Mouse (Mus musculus) thymus, postnatal 4 days (tissue): ENCODE data around the gene Uroc1.

ENCODE experiments used
- DNase-seq: peaks from one replicate; pipeline ENCODE4 v3.0.0; 2021

The Uroc1 gene

GRCm38 (mm10) chr6:90332561-90333425, at the start of gene Uroc1:
TSS of gene Uroc1 (plus strand) at chr6:90333284.
- DNase-seq: no peak

GRCm38 (mm10) chr6:90288265-90288664, 44.8 kb upstream of the Uroc1 start:
- no peak for DNase-seq

GRCm38 (mm10) chr6:90300919-90301318, 32.2 kb upstream of the Uroc1 start, which contains the start of gene BC048671:
TSS of gene BC048671 (plus strand) at chr6:90301219.
- no peak for DNase-seq

DNA sequence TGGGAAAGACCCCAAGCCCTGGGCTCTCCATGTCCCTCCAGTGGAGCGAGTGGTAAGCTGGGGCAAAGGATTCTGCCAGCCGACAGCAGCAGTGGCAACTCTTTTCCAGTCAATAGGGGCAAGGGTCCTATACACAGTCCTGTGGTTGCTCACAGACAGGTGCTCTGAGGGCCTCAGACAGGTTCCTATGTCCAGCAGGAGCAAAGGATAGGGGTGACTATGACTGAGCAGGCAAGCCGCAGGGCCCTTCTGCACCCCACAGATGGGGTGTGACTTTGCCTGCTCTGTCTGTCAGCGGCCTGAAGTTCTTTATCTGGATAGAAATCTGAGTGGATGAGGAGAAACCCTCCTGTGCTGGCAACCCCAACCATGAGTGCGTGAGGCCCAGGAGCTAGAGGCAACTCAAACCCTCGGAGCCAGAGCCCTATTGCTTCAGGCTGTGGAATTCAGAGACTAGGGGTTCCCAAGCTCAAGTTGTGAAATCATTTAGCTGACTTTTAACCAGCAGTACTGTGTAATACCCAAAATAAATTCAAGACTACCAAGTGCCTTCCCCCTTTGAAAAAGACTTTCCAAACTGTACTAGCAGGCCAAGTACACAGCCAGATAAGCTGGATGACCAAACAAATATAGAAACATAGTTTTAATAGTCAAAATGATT, 26.6 kb upstream of the Uroc1 start:
- DNase-seq: no peak

DNA sequence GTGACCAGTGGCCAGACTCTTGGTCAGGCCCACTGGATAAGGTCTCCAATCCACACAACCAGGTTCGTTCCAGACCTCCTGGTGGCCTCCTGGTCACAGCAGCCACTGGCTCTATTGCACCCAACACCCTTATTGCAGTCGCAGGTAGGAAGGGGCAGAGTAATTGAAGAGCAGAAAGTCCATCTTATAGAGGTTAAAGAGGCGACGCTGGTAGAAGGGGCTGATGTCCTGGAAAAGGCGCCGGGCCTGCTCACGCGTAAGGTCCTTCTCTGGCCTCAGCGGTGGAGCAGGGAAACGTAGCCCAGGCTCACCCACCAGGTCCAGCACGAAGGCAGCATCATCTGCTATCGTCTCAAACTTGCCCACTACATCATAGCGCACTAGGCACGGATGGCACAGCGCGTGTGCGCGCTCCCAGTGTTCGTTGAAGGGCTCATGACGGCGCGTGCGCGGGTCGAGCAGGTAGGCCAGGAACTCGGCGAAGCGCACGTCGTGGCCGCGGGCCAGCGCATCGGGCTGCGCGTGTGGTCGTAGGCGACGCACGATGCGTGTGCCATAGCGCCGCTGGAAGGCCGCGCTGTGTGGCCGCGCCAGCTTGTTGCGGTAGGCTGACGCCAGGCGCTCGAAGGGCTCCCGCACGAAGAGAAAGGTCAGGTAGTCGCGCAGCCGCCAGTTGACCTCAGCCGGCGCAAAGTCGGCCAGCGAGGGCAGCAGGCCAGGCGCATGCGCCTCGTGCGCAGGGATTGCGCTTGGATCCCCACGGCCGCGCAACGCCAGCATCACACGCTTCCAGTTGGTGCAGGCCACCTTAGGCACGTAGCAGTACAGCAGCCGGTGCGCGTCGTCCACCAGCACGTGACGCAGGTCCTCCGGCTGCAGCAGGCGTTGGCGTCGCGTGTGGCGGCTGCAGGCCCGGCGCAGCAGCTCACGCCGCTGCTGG, 24.0 kb upstream of the Uroc1 start:
- DNase-seq: no peak

DNA sequence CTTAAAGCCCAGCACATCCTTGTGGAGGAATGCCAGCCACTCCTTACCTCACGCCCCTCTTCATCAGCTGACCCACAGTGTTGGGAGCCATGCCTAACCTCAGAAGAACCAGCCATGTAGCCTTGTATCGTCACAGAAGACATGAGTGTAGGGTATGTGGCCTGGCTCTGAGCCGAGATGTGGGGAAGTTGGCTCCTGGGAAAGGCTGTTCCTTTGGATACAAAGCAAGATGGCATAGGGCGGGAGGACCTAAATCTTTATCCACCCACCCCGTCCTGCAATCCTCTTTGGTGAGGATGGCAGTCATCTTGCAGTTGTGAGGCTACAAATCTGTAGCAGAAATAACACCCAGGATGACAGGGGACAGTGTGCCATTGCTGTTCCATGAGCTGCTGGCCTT, 17.1 kb upstream of the Uroc1 start:
- DNase-seq: no peak

- no peak for DNase-seq
Measured at GRCm38 (mm10) chr6:90317510-90318258, 15.4 kb upstream of the Uroc1 start.

DNA sequence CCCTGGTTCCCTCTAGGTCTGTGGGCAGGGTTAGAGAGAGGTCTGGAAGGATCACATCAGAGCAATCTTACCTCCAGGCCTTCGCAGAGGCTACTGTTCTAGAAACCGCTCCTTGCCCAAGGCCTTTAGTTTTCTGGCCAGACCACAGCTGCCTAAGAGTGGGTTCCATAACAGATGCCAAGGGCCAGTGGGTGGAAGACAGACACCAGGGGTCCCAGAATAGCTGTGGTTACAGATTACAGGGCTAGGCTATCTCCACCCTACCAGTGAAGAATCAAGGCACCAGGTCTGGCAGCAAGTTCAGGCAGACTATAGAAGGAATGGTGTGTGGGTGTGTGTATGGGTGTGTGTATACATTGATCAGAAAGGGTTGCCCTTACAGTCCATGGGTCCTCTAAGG, 14.1 kb upstream of the Uroc1 start:
- DNase-seq: no peak

DNA sequence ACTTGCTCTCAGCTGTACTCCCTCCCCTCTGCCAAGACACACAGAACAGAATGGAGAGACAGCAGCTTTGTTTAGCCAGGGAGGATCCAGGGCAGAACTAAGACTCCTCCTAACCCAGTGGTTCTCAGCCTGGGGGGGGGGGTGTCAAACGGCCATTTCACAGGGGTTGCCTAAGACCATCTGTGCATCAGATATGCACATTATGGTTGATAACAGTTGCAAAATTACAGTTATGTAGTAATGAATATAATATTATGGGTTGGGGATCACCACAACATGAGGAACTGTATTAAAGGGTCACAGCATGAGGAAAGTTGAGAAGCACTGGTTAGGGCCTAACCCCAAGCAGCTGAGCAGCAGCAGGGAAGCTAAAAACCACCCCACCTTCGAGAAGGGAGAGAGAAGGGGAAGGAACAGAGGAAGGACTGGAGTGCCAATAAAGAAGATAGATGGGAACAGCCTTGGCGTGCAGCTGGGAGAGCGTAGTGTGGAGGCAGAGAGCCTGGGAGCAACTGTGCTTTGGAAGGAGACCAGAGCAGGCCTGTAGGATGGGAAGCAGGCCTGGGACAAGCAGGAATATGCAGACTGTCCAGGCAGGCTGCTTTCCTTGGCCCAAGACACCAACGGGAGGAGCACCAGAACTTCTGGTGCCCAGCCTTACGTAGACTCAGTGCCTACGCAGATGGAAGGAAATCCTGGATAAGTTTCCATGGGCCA, 13.5 kb upstream of the Uroc1 start:
- DNase-seq: no peak

DNA sequence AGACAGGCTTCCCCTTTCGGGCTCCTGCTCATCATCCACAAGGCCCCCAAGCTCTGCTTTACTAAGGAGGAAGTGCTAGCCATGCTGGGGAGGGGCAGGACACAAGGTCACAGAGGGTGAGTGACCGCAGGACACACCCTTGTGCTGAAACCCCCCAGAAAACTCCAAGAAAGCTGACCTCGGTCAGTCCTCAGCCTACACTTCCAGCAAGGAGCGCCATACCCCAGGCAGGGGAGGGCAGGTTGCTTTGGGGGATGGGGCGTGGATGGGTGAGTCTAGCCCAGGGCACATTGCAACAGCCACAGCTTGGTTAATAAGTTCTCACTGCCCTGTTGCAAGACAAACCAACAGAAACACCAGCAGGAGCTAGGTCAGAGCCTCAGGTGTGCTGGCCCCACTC, 12.7 kb upstream of the Uroc1 start:
- no peak for DNase-seq

- DNase-seq: no peak
Measured at GRCm38 (mm10) chr6:90321811-90322210, 11.3 kb upstream of the Uroc1 start.

- no peak for DNase-seq
Measured at GRCm38 (mm10) chr6:90324026-90324425, 9.1 kb upstream of the Uroc1 start.

- no peak for DNase-seq
Measured at GRCm38 (mm10) chr6:90324463-90324862, 8.6 kb upstream of the Uroc1 start.

GRCm38 (mm10) chr6:90324991-90325390, 8.1 kb upstream of the Uroc1 start, which contains the start of gene Chst13:
TSS of gene Chst13 (minus strand) at chr6:90325185.
- peak; percentile 14 for DNase-seq

DNA sequence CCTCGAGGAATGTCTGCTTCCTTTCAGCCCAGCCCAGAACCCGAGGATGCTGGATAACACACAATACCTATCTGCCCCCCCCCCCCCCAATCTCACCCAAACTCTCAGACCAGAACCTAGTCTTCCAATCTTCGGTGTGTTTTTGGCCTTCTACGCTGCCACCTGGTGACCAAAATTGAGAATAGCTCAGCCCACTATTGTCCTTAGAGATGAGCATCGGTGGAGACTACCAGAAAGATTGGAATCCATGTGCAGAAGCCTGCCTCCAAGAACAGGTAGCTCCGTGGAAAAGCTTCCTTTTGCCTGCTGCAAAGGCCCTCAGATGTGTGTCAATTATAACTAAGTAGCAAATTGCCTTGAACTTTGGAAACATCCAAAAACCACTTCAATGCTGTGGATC, 5.4 kb upstream of the Uroc1 start:
- DNase-seq: no peak

GRCm38 (mm10) chr6:90329953-90330352, 3.1 kb upstream of the Uroc1 start:
- DNase-seq: no peak

DNA sequence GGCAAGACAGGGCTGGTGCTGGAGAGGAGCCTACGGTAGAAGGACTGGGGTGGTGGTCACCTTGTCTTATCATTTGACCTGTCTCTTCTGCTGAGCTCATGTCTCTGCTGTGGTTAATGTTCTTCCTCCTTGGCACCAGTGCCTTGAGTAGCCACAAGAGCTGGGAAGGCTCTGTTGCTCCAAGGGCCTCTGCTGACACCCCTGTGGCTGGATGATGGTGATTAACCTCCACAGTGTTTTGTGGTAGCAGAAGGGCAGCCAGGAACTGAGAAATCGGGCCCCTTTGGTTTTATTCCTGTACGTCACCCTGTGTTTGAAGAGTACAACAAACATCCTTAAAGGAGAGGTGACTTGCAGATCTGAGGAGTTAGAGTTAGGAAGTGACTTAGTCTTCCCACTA, 1.2 kb downstream of the Uroc1 start:
- no peak for DNase-seq

- DNase-seq: no peak
Measured at GRCm38 (mm10) chr6:90342343-90342742, 9.3 kb downstream of the Uroc1 start.

DNA sequence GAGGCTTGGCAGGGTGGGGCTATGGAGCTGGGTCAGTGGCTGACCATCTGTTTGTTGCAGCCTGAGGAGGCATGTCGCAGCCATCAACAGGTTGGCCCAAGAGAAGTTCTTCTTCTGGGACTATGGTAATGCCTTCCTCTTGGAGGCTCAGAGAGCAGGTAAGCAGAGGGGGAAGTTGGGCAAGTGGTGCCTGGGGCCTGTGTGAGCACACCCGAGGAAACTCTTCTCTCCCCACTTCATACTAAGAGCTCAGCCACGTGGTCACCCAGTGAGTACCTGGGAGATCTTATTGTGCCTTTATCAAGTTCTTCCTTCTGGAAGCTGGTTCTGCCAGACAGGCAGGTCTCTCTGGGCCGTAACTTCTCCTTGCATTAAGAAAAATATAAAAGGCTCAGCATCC, 14.1 kb downstream of the Uroc1 start:
- DNase-seq: no peak

DNA sequence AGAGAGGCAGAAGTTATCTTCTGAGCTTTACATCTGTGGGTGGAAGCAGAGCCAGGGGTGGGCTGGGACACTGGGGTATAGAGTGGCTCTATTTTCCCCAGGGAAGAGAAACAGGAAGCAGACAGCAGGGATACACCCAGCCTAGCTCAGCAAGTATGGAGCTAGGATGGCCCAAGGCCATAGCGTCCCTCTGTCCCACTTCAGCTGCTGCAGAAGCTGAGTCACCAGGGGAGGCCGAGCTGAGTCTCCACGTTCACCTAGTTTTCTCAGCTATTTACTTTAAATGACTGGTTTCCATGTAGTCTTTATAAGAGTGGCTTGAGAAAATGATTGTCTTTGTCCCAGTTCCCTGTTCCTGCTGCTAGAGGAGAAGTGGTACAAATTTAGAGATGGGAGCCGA, 15.4 kb downstream of the Uroc1 start:
- DNase-seq: no peak

DNA sequence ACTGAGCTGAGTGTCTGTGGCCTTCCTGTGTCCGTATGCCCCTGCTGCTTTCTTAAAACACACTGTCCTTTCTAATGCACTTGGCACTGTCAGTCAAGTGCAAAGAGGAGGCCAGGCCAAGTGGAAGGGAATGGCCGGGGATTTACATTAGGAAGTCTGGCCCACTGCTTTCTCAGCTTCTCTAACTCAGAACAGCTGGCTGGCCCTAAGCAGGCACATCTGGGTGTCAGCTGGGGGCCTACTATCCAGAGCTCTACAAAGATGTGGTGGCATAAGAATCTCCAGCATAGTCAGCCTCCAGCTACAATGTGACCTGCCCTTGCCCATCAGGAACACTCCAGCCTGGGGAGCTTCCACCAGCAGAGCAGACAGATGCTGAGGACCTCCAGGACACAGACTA, 16.9 kb downstream of the Uroc1 start:
- no peak for DNase-seq

DNA sequence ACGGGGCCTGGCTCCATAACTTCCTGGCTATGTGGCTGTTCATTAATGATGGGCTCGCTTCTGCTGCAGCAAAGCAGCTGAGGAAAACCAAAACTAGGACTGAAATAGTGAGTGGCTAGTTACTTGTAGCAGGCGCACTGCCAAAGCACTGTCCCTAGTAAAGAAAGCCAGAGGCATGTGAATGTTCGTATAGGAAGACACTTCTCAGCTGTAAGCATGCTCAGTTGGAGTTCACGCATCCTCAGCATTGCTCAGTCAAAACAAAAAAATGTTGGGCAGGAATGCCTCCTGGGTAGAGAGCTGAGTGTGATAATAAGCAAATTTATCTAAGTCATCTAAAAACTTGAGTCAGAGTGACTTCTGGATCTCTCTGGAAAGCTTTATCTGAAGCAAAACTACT, 25.1 kb downstream of the Uroc1 start:
- DNase-seq: no peak
